Mouse (Mus musculus): ENCODE data around the gene Maz.

DNA sequence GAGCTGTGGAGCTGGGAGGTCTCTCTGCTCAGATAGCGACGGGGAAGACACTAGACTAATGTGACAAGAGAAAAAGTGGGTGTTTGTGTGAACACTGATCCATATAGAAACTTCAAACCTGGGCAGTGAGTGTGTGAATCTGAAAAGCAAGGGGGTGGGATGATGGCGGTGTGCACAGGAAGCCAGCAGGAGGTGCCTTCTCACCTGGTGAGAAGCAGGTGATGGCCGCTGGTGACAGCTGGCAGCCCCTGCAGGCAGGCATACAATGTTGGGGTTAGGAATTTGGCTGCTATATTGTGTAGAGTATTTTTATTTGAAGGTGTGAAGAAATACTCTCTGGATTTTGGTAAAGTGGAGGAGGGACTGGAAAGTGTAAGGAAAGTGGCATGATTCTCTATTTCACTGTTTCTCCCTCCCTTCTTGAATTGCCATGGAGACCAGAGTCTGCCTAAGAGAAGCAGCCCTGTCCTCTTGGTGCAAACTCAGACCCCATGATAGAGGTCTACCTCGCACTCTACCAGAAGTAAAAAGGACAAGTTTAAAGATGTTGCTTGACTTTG is 28.3 kb upstream of the Maz start:
- TF ChIP-seq EP300 (IDR thresholded peaks at IDR 0.05; ENCODE audit: low read depth) (no peak), CTCF (IDR thresholded peaks at IDR 0.05; ENCODE audit: low read depth) (no peak)
